Mouse (Mus musculus) CH12.LX (cell line): ENCODE measurements around the gene Olfr95. TPM values are rescaled to one million over a fixed set of nuclear protein-coding genes. Genes with fewer than 3 reads are reported as not detected.
A peak's percentile ranks its signal among the peaks of the same experiment; 100 is the strongest.

Source experiments
- DNase-seq: peaks from one replicate; pipeline ENCODE4 v3.0.0-alpha.2; 2013; ENCODE audit errors: extremely low read depth
- H3K27ac ChIP-seq: 2 replicates; pipeline ENCODE4 v1.5.1; 2012; ENCODE audit warnings: low read depth, mild to moderate bottlenecking, control low read depth, moderate library complexity; ENCODE audit not compliant: insufficient read depth
- H3K27me3 ChIP-seq: replicated peaks from 2 replicates; pipeline ENCODE3; 2012; ENCODE audit warnings: inconsistent platforms
- H3K36me3 ChIP-seq, 2 experiments: replicated peaks in 1 of 2; 2 replicates each; pipeline versions ENCODE3 to v1.6.1; 2012; ENCODE audit warnings: inconsistent platforms in 1 of 2, low read length in 1 of 2, mild to moderate bottlenecking in 1 of 2, mixed read lengths in 1 of 2, moderate library complexity in 1 of 2; ENCODE audit not compliant: control insufficient read depth in 1 of 2, insufficient read depth in 1 of 2
- H3K4me1 ChIP-seq, 2 experiments: 2 replicates each; pipeline ENCODE4 v1.6.1; 2012; ENCODE audit warnings: inconsistent platforms in 1 of 2, moderate library complexity in 1 of 2; ENCODE audit not compliant: insufficient read depth in 2 of 2, control insufficient read depth in 1 of 2
- H3K4me2 ChIP-seq: 2 replicates; pipeline ENCODE4 v1.6.1; 2012; ENCODE audit warnings: low read depth, mild to moderate bottlenecking, control low read depth; ENCODE audit not compliant: poor library complexity, insufficient read depth, severe bottlenecking
- H3K4me3 ChIP-seq, 3 experiments: fragments of 150-350 bp in 1 of 3; sonication (generic) in 1 of 3; replicated peaks in 1 of 3; 2 replicates each; pipeline versions ENCODE3 to v1.5.1; 2011 to 2012; ENCODE audit warnings: low read depth in 2 of 3, low read length in 2 of 3, mild to moderate bottlenecking in 2 of 3, moderate library complexity in 2 of 3, control low read depth in 1 of 3, improper control_type of control experiment in 1 of 3, inconsistent platforms in 1 of 3, mixed read lengths in 1 of 3; ENCODE audit not compliant: poor library complexity in 1 of 3
- H3K79me2 ChIP-seq: replicated peaks from 2 replicates; pipeline ENCODE4 v1.6.1; 2012; ENCODE audit warnings: mild to moderate bottlenecking, moderate library complexity; ENCODE audit not compliant: control insufficient read depth, poor library complexity, insufficient read depth, severe bottlenecking; ENCODE audit errors: extremely low read depth
- H3K9ac ChIP-seq: 2 replicates; pipeline ENCODE4 v1.6.1; 2012; ENCODE audit warnings: low read depth, mild to moderate bottlenecking, control low read depth, moderate library complexity; ENCODE audit not compliant: insufficient read depth
- H3K9me3 ChIP-seq: replicated peaks from 2 replicates; pipeline ENCODE3; 2012; ENCODE audit warnings: low read length, inconsistent platforms, mixed read lengths
- CHD1 ChIP-seq: IDR thresholded peaks from 2 replicates; pipeline ENCODE4 v1.6.1; 2012; ENCODE audit warnings: low read depth, low read length, improper control_type of control experiment, inconsistent platforms
- CTCF ChIP-seq, 2 experiments: IDR thresholded peaks in 1 of 2; conservative IDR thresholded peaks in 1 of 2; 2 replicates each; pipeline ENCODE4 v1.5.1; 2011 to 2012; ENCODE audit warnings: low read depth in 2 of 2, low read length in 2 of 2, improper control_type of control experiment in 1 of 2, inconsistent platforms in 1 of 2, mild to moderate bottlenecking in 1 of 2, moderate library complexity in 1 of 2
- E2F4 ChIP-seq: IDR thresholded peaks from 2 replicates; pipeline ENCODE4 v1.6.1; 2011; ENCODE audit warnings: low read depth, low read length, improper control_type of control experiment; ENCODE audit not compliant: insufficient replicate concordance
- ETS1 ChIP-seq: conservative IDR thresholded peaks from 2 replicates; pipeline ENCODE4 v1.6.1; 2012; ENCODE audit warnings: low read depth, mild to moderate bottlenecking, inconsistent platforms, low read length, improper control_type of control experiment, moderate library complexity
- HCFC1 ChIP-seq: IDR thresholded peaks from 2 replicates; pipeline ENCODE4 v1.6.1; 2012; ENCODE audit warnings: low read depth, mild to moderate bottlenecking, inconsistent platforms, low read length, improper control_type of control experiment
- IRF4 ChIP-seq: IDR thresholded peaks from 2 replicates; pipeline ENCODE4 v1.6.1; 2014; ENCODE audit warnings: low read depth, mild to moderate bottlenecking, inconsistent platforms, low read length, improper control_type of control experiment
- JUND ChIP-seq: conservative IDR thresholded peaks from 2 replicates; pipeline ENCODE4 v1.6.1; 2011; ENCODE audit warnings: low read depth, low read length, improper control_type of control experiment
- KAT2A ChIP-seq: IDR thresholded peaks from 2 replicates; pipeline ENCODE4 v1.6.1; 2012; ENCODE audit warnings: low read length, improper control_type of control experiment, inconsistent platforms; ENCODE audit not compliant: insufficient replicate concordance
- MAFK ChIP-seq: IDR thresholded peaks from 2 replicates; pipeline ENCODE4 v1.6.1; 2011; ENCODE audit warnings: low read length, improper control_type of control experiment; ENCODE audit not compliant: insufficient replicate concordance
- MAX ChIP-seq: IDR thresholded peaks from 2 replicates; pipeline ENCODE4 v1.6.1; 2011; ENCODE audit warnings: low read length, improper control_type of control experiment
- MAZ ChIP-seq: IDR thresholded peaks from 2 replicates; pipeline ENCODE4 v1.6.1; 2012; ENCODE audit warnings: low read depth, mild to moderate bottlenecking, inconsistent platforms, low read length, improper control_type of control experiment, moderate library complexity
- MEF2A ChIP-seq: IDR thresholded peaks from 2 replicates; pipeline ENCODE4 v1.6.1; 2014; ENCODE audit warnings: low read depth, mild to moderate bottlenecking, inconsistent platforms, low read length, improper control_type of control experiment, borderline replicate concordance
- MYC ChIP-seq: IDR thresholded peaks from 2 replicates; pipeline ENCODE4 v1.6.1; 2011; ENCODE audit warnings: low read depth, mild to moderate bottlenecking, improper control_type of control experiment, low read length
- NRF1 ChIP-seq: IDR thresholded peaks from 2 replicates; pipeline ENCODE4 v1.6.1; 2014; ENCODE audit warnings: low read depth, mild to moderate bottlenecking, inconsistent platforms, low read length, improper control_type of control experiment, moderate library complexity
- RAD21 ChIP-seq: IDR thresholded peaks from 2 replicates; pipeline ENCODE4 v1.6.1; 2011; ENCODE audit warnings: low read depth, mild to moderate bottlenecking, low read length, improper control_type of control experiment, moderate library complexity
- RCOR1 ChIP-seq: conservative IDR thresholded peaks from 2 replicates; pipeline ENCODE4 v1.6.1; 2012; ENCODE audit warnings: low read depth, mild to moderate bottlenecking, inconsistent platforms, low read length, improper control_type of control experiment
- SMC3 ChIP-seq: IDR thresholded peaks from 2 replicates; pipeline ENCODE4 v1.6.1; 2011; ENCODE audit warnings: low read depth, low read length, improper control_type of control experiment
- UBTF ChIP-seq: IDR thresholded peaks from 2 replicates; pipeline ENCODE4 v1.6.1; 2012; ENCODE audit warnings: low read depth, mild to moderate bottlenecking, inconsistent platforms, low read length, improper control_type of control experiment, moderate library complexity
- USF2 ChIP-seq: conservative IDR thresholded peaks from 2 replicates; pipeline ENCODE4 v1.6.1; 2011; ENCODE audit warnings: low read depth, low read length, improper control_type of control experiment
- ZC3H11A ChIP-seq: IDR thresholded peaks from 2 replicates; pipeline ENCODE4 v1.6.1; 2012; ENCODE audit warnings: low read depth, mild to moderate bottlenecking, inconsistent platforms, low read length, improper control_type of control experiment
- ZKSCAN1 ChIP-seq: IDR thresholded peaks from 2 replicates; pipeline ENCODE4 v1.6.1; 2012; ENCODE audit warnings: low read depth, inconsistent platforms, low read length, improper control_type of control experiment, borderline replicate concordance
- ZNF384 ChIP-seq: IDR thresholded peaks from 2 replicates; pipeline ENCODE4 v1.6.1; 2012; ENCODE audit warnings: low read depth, low read length, improper control_type of control experiment, inconsistent platforms
- dilution Hi-C: fragments of 300-500 bp; cut with MboI; formaldehyde crosslinking; loops from 2 replicates; pipeline ENCODE4 v1.14.3; 2020; ENCODE audit warnings: low sequenced_read_pairs; ENCODE audit not compliant: extremely low pct_unique_long_range_greater_than_20kb, extremely low pct_ligation_motif_present
- in situ Hi-C: fragments of 300-500 bp; cut with MboI; formaldehyde crosslinking; loops from 3 replicates; pipeline ENCODE4 v1.14.3; 2019; ENCODE audit warnings: low sequenced_read_pairs, low pct_ligation_motif_present, low pct_unique_long_range_greater_than_20kb, mixed read lengths
- polyA plus RNA-seq: library from polyadenylated mRNA; unstranded; fragments of >175 nt; gene quantifications from 2 replicates; pipeline ENCODE4 v1.2.1, GENCODE M21; 2012; ENCODE audit warnings: low read depth; ENCODE audit not compliant: insufficient read length
- total RNA-seq, 2 experiments: library from RNA; depleted of rRNA; stranded (reverse); fragments of 300-350 nt in 1 of 2; fragments of >200 nt in 1 of 2; gene quantifications; 2 replicates each; pipeline ENCODE4 v1.2.3; 2012 to 2014

Gene Olfr95
- total RNA-seq (2012; rRNA removed) (not detected in 2 replicates), total RNA-seq (2014; rRNA removed) (not detected in 2 replicates), polyA plus RNA-seq (not detected in 2 replicates)

DNA sequence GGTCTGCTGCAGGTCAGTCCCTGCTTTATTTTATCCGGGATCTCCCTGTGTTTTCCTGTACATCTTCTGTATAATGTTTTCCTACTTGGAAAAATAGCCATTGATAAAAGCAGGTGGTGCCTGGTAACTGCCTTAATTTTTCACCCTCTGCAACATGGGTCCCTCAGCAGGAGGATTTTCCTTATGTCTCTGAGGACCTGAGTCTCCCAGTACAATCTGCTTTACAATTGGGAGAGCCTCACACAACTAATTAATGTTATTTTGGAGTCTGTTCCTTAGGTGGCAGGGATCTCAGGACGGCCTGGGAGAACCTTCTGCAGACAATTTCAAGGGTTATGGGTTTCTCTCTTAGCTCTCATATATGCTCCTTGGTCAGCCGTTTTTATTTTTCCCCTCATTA is at the start of gene Olfr95:
Gene Olfr95 (minus strand): TSS at position 101 of the 400 bp plus-strand sequence.
- peaks cover 2% of the 10 kb centered on the region for H3K9me3 ChIP-seq
- DNase-seq, result no peak
- no peak within 1 kb of the TSS for H3K9ac ChIP-seq
- in situ Hi-C loops (no loop called here), dilution Hi-C loops (no loop called here)
- TF ChIP-seq MYC (no peak), ZNF384 (no peak), JUND (no peak), MAFK (no peak), E2F4 (no peak), ZKSCAN1 (no peak), CHD1 (no peak), NRF1 (no peak), MAZ (no peak), USF2 (no peak), ETS1 (no peak), MEF2A (no peak), KAT2A (no peak), RAD21 (no peak), MAX (no peak), HCFC1 (no peak), UBTF (no peak), ZC3H11A (no peak), RCOR1 (no peak)
- H3K4me3 ChIP-seq, result no peak within 1 kb of the TSS
- no peak within 1 kb of the TSS for H3K27ac ChIP-seq
- peaks cover 0 to 3% of the 10 kb centered on the region in 2 experiments; a peak in 1 of 4 replicates for H3K4me1 ChIP-seq
- no peaks in the 10 kb centered on the region for H3K36me3 ChIP-seq
- H3K27me3 ChIP-seq, result peaks cover 39% of the 10 kb centered on the region
- no peak within 1 kb of the TSS for H3K4me2 ChIP-seq
- no peaks in the 10 kb centered on the region for H3K79me2 ChIP-seq

DNA sequence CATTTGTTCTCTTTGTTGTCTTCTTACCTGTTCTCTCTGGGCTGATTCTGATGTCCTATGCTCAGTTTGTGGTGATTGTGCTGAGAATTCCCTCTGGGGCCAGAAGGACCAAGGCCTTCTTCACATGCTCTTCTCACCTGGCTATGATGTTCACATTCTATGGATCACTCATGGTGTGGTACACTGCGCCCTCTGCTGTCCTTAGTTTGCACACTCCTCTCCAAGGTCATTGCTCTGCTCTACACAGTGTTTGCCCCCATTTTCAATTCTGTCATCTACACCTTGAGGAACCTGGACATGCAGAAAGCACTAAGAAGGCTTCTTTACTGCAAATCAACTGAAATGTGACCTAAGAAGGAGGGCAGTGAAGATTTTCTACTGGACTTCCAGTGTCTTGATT is 37.6 kb upstream of the Olfr95 start:
- H3K36me3 ChIP-seq, result peaks cover 0 to 4% of the 10 kb centered on the region in 2 experiments
- H3K79me2 ChIP-seq, result no peaks in the 10 kb centered on the region
- H3K27me3 ChIP-seq, result no peaks in the 10 kb centered on the region
- H3K9me3 ChIP-seq, result no peaks in the 10 kb centered on the region
- H3K9ac ChIP-seq, result no peak overlapping the region
- in situ Hi-C loops (no loop called here), dilution Hi-C loops (no loop called here)
- no peak overlapping the region for H3K4me2 ChIP-seq
- TF ChIP-seq ZNF384 (no peak), IRF4 (no peak), MAZ (no peak), CTCF (conservative IDR thresholded peaks at IDR 0.05 in 1 of 2, IDR thresholded peaks at IDR 0.05 in 1 of 2; ENCODE audit: low read depth in 2 of 2, low read length in 2 of 2) (peak; percentile 65 to 83), SMC3 (peak; percentile 69), RAD21 (peak; percentile 66), NRF1 (no peak), MYC (no peak)
- H3K27ac ChIP-seq, result no peak overlapping the region
- H3K4me3 ChIP-seq, result no peak overlapping the region
- DNase-seq, result peak; percentile 66
- H3K4me1 ChIP-seq, result peaks cover 0 to 13% of the 10 kb centered on the region in 2 experiments; a peak in 2 of 4 replicates
